Mouse (Mus musculus) embryonic facial prominence, embryonic 11.5 days (tissue): ENCODE measurements around the gene Ppp1r12a. TPM values are rescaled to one million over a fixed set of nuclear protein-coding genes. Genes with fewer than 3 reads are reported as not detected.

ENCODE experiments used
- ATAC-seq: fragments of 200-750 bp; cut with Nextera tagmentation; replicated peaks from 2 replicates; pipeline ENCODE4 v1.8.0; 2017; ENCODE audit warnings: low read depth; ENCODE audit not compliant: insufficient number of reproducible peaks, low FRiP score, low TSS enrichment
- DNase-seq: peaks from one replicate; pipeline ENCODE4 v3.0.0-alpha.2; 2015; ENCODE audit warnings: low spot score
- H3K27ac ChIP-seq: fragments of 300-500 bp; sonication (generic); replicated peaks from 2 replicates; pipeline ENCODE4 v1.5.1; 2014; ENCODE audit warnings: mild to moderate bottlenecking, low read depth, low read length, control low read depth
- H3K27me3 ChIP-seq: fragments of 300-500 bp; sonication (generic); 2 replicates; pipeline ENCODE4 v1.6.1; 2014; ENCODE audit warnings: mild to moderate bottlenecking, low read length, moderate library complexity, mixed read lengths; ENCODE audit not compliant: control insufficient read depth, insufficient read depth
- H3K36me3 ChIP-seq: fragments of 300-500 bp; sonication (generic); replicated peaks from 2 replicates; pipeline ENCODE4 v1.6.1; 2014; ENCODE audit warnings: low read depth, mild to moderate bottlenecking, low read length, moderate library complexity, mixed read lengths; ENCODE audit not compliant: control insufficient read depth, insufficient read depth
- H3K4me1 ChIP-seq: fragments of 300-500 bp; sonication (generic); 2 replicates; pipeline ENCODE4 v1.6.1; 2014; ENCODE audit warnings: low read length, mixed read lengths; ENCODE audit not compliant: control insufficient read depth, insufficient read depth
- H3K4me2 ChIP-seq: fragments of 300-500 bp; sonication (generic); 2 replicates; pipeline ENCODE4 v1.6.1; 2014; ENCODE audit warnings: low read depth, mild to moderate bottlenecking, control low read depth, low read length, moderate library complexity
- H3K4me3 ChIP-seq: fragments of 300-500 bp; sonication (generic); 2 replicates; pipeline ENCODE4 v1.5.1; 2014; ENCODE audit warnings: low read depth, low read length, control low read depth
- H3K9ac ChIP-seq: fragments of 300-500 bp; sonication (generic); replicated peaks from 2 replicates; pipeline ENCODE4 v1.6.1; 2014; ENCODE audit warnings: mild to moderate bottlenecking, control low read depth, low read length
- H3K9me3 ChIP-seq: fragments of 300-500 bp; sonication (generic); replicated peaks from 2 replicates; pipeline ENCODE4 v1.6.1; 2016; ENCODE audit warnings: mild to moderate bottlenecking, low read length, inconsistent platforms, mixed read lengths; ENCODE audit not compliant: control insufficient read depth
- WGBS: fragments of 180-500 bp; shearing (Covaris S2); extraction: QIAGEN DNeasy Blood & Tissue Kit; methylation state at CpG from one replicate; pipeline ENCODE4 v1.1.7; 2014; 5-methylcytosine and 5-hydroxymethylcytosine counted together
- polyA plus RNA-seq: library from polyadenylated mRNA; unstranded; fragments of >200 nt; fragmentation: Nextera tagmentation; extraction: Ambion mirVana; gene quantifications from 2 replicates; pipeline ENCODE4 v1.2.1, GENCODE M21; 2014

The Ppp1r12a gene
- polyA plus RNA-seq, 1 experiment from 2014 or later, result 79.5 TPM

DNA sequence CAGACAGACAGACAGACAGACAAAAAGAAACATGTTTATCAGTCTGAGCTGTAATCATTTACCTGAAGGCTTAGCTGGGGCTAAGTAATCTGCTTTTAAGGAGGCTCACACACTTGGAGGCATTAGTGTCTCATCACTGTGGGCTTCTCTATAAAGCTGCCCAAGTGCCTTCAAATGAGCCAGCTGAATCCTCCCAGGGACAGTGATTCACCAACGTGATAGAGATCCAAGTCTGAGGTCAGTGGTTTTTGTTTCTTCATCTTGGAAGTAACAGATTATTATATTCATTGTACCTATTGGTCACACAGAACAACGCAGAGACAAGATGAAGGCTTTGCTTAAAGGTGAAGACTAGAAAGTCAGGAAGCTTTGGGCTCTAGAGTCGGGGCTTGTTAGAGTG, 8.7 kb upstream of the Ppp1r12a start:
- no peaks in the 10 kb centered on the region for H3K4me1 ChIP-seq
- H3K27me3 ChIP-seq, result no peaks in the 10 kb centered on the region
- H3K36me3 ChIP-seq, result no peaks in the 10 kb centered on the region
- DNase-seq (no peak), ATAC-seq (no peak)
- H3K4me2 ChIP-seq, result no peak overlapping the region
- H3K4me3 ChIP-seq, result no peak overlapping the region
- no peak overlapping the region for H3K9ac ChIP-seq
- H3K9me3 ChIP-seq, result no peaks in the 10 kb centered on the region
- 80% methylated on average over 3 of the region's 3 CpGs for WGBS
- H3K27ac ChIP-seq, result no peak overlapping the region

DNA sequence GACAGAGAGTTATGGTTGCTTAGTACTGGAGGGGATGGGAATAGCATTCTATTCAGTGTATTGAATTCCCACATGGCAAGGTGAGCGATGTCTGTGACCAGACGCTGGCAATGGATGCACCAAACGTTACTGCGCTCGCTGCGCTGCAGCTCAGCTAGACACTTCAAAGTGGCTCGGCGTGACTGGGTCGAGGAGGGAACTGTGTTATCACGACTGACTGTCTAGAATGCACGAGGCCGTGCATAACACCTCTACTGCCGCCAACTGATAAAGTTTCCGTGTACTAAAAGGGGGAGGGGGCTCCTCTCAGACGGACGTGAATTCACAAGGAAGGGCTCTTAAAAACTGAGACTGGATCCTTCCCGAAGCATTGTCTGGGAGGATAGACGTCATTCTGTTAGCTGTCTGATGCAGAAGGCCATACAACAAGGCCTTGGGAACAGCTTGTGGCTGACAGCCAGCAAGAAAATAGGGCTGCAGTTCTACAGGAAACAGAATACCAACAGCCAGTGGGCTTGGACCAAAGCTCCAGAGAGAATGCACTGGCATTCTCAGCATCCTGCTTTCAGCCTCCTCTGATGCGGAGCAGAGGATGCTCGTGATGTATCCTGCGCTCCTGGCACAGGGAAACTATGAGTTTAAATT, 6.8 kb upstream of the Ppp1r12a start:
- Histone ChIP-seq H3K27me3 (no peaks in the 10 kb centered on the region), H3K27ac (no peak overlapping the region), H3K4me1 (no peaks in the 10 kb centered on the region), H3K4me3 (no peak overlapping the region), H3K9me3 (no peaks in the 10 kb centered on the region), H3K4me2 (no peak overlapping the region), H3K9ac (no peak overlapping the region), H3K36me3 (no peaks in the 10 kb centered on the region)
- DNase-seq, result no peak
- WGBS, result 72% methylated on average over 21 of the region's 21 CpGs
- no peak for ATAC-seq

DNA sequence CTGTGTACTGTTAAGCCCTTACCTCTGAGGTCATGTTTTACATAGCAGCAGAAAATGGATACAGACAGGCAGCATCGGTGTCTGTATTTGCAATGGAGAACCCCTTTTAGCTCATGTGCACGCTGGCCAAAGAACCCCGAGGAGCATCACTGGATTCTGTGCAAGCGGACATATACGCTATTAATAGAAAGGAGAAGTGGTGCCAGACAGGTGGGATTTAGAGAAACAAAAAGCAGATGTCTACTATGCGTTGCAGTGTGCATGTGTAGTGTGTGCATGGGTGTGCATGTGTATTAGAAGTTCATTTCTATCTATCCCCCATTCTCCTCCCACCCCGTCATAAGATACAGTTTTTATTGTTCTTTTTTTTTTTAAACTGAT, 6.3 kb upstream of the Ppp1r12a start:
- Histone ChIP-seq H3K36me3 (no peaks in the 10 kb centered on the region), H3K4me1 (no peaks in the 10 kb centered on the region), H3K4me3 (no peak overlapping the region), H3K9me3 (no peaks in the 10 kb centered on the region), H3K27me3 (no peaks in the 10 kb centered on the region), H3K27ac (no peak overlapping the region), H3K9ac (no peak overlapping the region), H3K4me2 (no peak overlapping the region)
- ATAC-seq (no peak), DNase-seq (no peak)
- 89% methylated on average over 7 of the region's 7 CpGs for WGBS

DNA sequence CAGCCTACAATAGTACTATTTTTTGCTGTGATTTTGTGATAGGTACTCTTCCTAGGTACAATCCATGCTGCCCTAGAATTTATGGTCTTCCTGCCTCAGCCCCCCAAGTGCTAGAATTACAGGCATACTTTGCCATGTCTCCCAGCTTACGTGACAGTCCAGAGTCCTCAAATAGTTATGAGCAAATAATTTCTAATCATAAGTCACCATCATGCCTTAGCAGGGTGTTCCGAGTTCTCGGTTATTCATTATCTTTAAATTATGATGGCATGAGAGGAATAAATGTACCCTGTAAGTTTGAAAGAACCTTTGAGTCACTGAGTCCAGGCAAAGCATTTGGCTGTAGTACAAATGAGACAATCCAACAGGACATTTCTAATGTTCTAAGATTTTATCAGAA, 5.9 kb upstream of the Ppp1r12a start:
- no peak for ATAC-seq
- 88% methylated on average over 3 of the region's 3 CpGs for WGBS

GRCm38 (mm10) chr10:108159002-108159401, 3.0 kb upstream of the Ppp1r12a start:
- 92% methylated on average over 14 of the region's 14 CpGs for WGBS
- Histone ChIP-seq H3K36me3 (no peaks in the 10 kb centered on the region), H3K4me1 (no peaks in the 10 kb centered on the region), H3K9ac (no peak overlapping the region), H3K9me3 (no peaks in the 10 kb centered on the region), H3K27ac (no peak overlapping the region), H3K4me2 (no peak overlapping the region), H3K4me3 (no peak overlapping the region), H3K27me3 (no peaks in the 10 kb centered on the region)
- ATAC-seq (no peak), DNase-seq (no peak)

More for the DNA sequence above, 5.9 kb upstream of the Ppp1r12a start:
- Histone ChIP-seq H3K4me2 (no peak overlapping the region), H3K4me1 (no peaks in the 10 kb centered on the region), H3K9ac (no peak overlapping the region), H3K27me3 (no peaks in the 10 kb centered on the region), H3K36me3 (no peaks in the 10 kb centered on the region), H3K4me3 (no peak overlapping the region), H3K27ac (no peak overlapping the region), H3K9me3 (no peaks in the 10 kb centered on the region)
- DNase-seq, result no peak

- no peaks in the 10 kb centered on the region for H3K9me3 ChIP-seq
- ATAC-seq, result peak; percentile 53
- no peaks in the 10 kb centered on the region for H3K4me1 ChIP-seq
- H3K4me3 ChIP-seq, result peak overlapping the region; percentile 89
- H3K9ac ChIP-seq, result peak overlapping the region; percentile 98
- H3K4me2 ChIP-seq, result peak overlapping the region; percentile 49
- H3K27ac ChIP-seq, result peak overlapping the region; percentile 97
- no peak for DNase-seq
- H3K36me3 ChIP-seq, result no peaks in the 10 kb centered on the region
- under 1% methylated on average over 46 of the region's 79 CpGs for WGBS
- no peaks in the 10 kb centered on the region for H3K27me3 ChIP-seq
Observed at GRCm38 (mm10) chr10:108162297-108163020, 466 bp downstream of the Ppp1r12a start.

DNA sequence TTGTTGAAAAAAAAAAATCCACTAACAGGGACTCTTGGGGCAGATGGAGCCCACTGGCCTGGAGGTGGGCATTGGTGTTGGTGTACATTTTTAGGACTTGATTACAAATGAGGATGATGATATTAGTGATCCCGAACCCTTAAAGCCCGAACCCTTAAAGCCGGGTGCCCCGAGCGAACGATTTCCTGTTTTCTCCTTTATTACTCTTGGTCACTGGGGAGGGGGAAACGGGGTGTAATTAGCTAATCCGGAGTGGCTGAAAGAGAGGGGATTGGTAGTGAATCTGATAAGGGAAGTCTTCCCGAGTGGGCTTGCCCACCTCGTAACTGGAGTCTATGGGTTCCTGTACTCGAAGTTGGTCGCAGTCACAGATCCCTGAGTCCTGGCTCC, 1.0 kb downstream of the Ppp1r12a start:
- Histone ChIP-seq H3K4me2 (peak overlapping the region; percentile 49), H3K4me3 (peak overlapping the region; percentile 89), H3K27ac (peak overlapping the region; percentile 97), H3K4me1 (no peaks in the 10 kb centered on the region), H3K36me3 (no peaks in the 10 kb centered on the region), H3K27me3 (no peaks in the 10 kb centered on the region), H3K9ac (peak overlapping the region; percentile 98), H3K9me3 (no peaks in the 10 kb centered on the region)
- peak; percentile 41 for DNase-seq
- ATAC-seq, result no peak
- WGBS, result 0% methylated on average over 12 of the region's 12 CpGs

DNA sequence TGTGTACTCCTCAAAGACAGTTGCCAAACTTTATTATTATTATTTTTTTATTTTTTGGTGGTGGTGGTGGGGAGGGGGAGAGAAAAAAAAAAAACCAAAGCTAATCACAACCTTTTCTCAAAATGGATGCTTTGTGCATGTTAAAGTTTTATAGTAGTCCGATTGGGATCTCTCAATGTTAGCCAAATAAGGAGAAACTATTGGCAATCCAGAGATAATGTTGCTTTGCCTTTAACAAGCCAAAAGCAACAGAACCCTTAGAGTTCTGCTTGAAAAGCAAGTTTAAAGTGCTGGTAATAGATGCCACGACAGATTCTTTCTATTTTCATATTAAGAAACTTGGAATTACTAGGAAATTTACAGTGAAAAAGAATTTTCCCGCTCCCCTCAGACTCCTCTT, 1.5 kb downstream of the Ppp1r12a start:
- ATAC-seq, result no peak
- H3K36me3 ChIP-seq, result no peaks in the 10 kb centered on the region
- peak overlapping the region; percentile 98 for H3K9ac ChIP-seq
- peak overlapping the region; percentile 89 for H3K4me3 ChIP-seq
- H3K4me1 ChIP-seq, result no peaks in the 10 kb centered on the region
- no peaks in the 10 kb centered on the region for H3K27me3 ChIP-seq
- no peaks in the 10 kb centered on the region for H3K9me3 ChIP-seq
- 37% methylated on average over 3 of the region's 3 CpGs for WGBS
- H3K27ac ChIP-seq, result no peak overlapping the region
- no peak for DNase-seq
- peak overlapping the region; percentile 49 for H3K4me2 ChIP-seq
